15 mouse cellular contexts compared by ENCODE assay signal in the genomic region with DNA sequence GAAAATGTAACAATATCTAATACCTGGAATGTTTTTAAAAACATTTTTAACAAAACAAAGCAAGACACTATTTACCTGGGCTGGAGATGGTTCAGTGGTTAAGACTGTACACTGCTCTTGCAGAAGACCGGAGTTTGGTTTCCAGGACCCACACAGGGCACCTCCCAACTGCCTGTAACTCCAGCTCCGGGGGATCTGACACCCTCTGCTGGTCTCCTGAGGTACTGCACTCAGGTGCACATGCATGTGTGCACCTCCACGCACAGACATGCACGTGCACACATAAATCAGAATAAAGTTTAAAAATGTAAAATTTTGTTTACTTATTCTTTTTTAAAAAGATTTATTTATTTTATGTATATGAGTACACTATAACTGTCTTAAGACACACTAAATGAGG.
A peak's percentile ranks its signal among the peaks of the same experiment; 100 is the strongest.
DNase-seq lines count a peak whose midpoint lies in the region; ATAC-seq and TF ChIP-seq lines count a peak whose summit lies in the region.
"Had no signal": no experiment of that assay in that cellular context is flagged by ENCODE, and none has a peak within 500 bp of the region (broad histone marks: within the 10 kb centered on the region; RNA-seq: fewer than 3 reads in every experiment).

No protein-coding gene starts in this region.

- TF ChIP-seq EP300 in heart, postnatal 0 days (IDR thresholded peaks at IDR 0.05; ENCODE audit: low read depth) = no peak
- no peak for TF ChIP-seq EP300 in liver, embryonic 14.5 days (IDR thresholded peaks at IDR 0.05; ENCODE audit: low read depth)

- no peaks in the 10 kb centered on the region for H3K4me1 ChIP-seq in heart, postnatal 0 days (ENCODE audit: control insufficient read depth, insufficient read depth)
- no peaks in the 10 kb centered on the region for H3K4me1 ChIP-seq in liver, embryonic 14.5 days (replicated peaks; ENCODE audit: control insufficient read depth in 2 of 2, insufficient read depth in 2 of 2, low read length in 1 of 2)
- H3K4me1 ChIP-seq in liver, embryonic 12.5 days = no peaks in the 10 kb centered on the region; the same call in 1 of the 2 replicates
- peaks cover 9% of the 10 kb centered on the region for H3K4me1 ChIP-seq in E14TG2a.4 (replicated peaks; ENCODE audit: low read depth, low read length)
- H3K4me1 ChIP-seq: heart, embryonic 12.5 days; stomach, embryonic 15.5 days had no signal

- no peak overlapping the region for H3K4me3 ChIP-seq in heart, postnatal 0 days (ENCODE audit: low read depth, low read length)
- no peak overlapping the region for H3K4me3 ChIP-seq in liver, embryonic 14.5 days (ENCODE audit: insufficient read depth in 1 of 2, low read depth in 2 of 2, low read length in 2 of 2)
- no peak overlapping the region for H3K4me3 ChIP-seq in liver, embryonic 12.5 days
- no peak overlapping the region for H3K4me3 ChIP-seq in E14TG2a.4 (replicated peaks; ENCODE audit: low read length)
- H3K4me3 ChIP-seq in gastrocnemius, adult 2 months = no peak overlapping the region
- H3K4me3 ChIP-seq: heart, embryonic 12.5 days; stomach, embryonic 15.5 days had no signal

- ATAC-seq in heart, postnatal 0 days (ENCODE audit: insufficient read depth, low read depth) = no peak
- no peak for ATAC-seq in liver, embryonic 14.5 days (ENCODE audit: insufficient read depth)
- no peak for ATAC-seq in liver, embryonic 12.5 days

- no peak overlapping the region for H3K4me2 ChIP-seq in heart, postnatal 0 days (ENCODE audit: low read depth, low read length)
- no peak overlapping the region for H3K4me2 ChIP-seq in liver, embryonic 14.5 days (ENCODE audit: low read depth)
- no peak overlapping the region for H3K4me2 ChIP-seq in liver, embryonic 12.5 days
- H3K4me2 ChIP-seq: heart, embryonic 12.5 days; stomach, embryonic 15.5 days had no signal

- no peaks in the 10 kb centered on the region; the same call in 1 of the 2 replicates for H3K9me3 ChIP-seq in heart, postnatal 0 days (replicated peaks; ENCODE audit: control insufficient read depth, low read length)
- H3K9me3 ChIP-seq in liver, embryonic 14.5 days (ENCODE audit: control insufficient read depth, low read length) = no peaks in the 10 kb centered on the region
- no peaks in the 10 kb centered on the region for H3K9me3 ChIP-seq in liver, embryonic 12.5 days (replicated peaks)
- H3K9me3 ChIP-seq in E14TG2a.4 (ENCODE audit: low read length) = no peaks in the 10 kb centered on the region
- H3K9me3 ChIP-seq: stomach, embryonic 15.5 days had no signal

- 79% methylated on average over 4 of the region's 4 CpGs for WGBS in heart, postnatal 0 days
- WGBS in liver, embryonic 14.5 days (ENCODE audit: insufficient replicate concordance) = 56% methylated on average over 4 of the region's 4 CpGs
- WGBS in liver, embryonic 12.5 days (ENCODE audit: insufficient replicate concordance) = 69% methylated on average over 4 of the region's 4 CpGs

- no peak for DNase-seq in heart, postnatal 0 days (ENCODE audit: low spot score)
- DNase-seq in heart, adult 18-20 months = no peak
- no peak for DNase-seq in liver, embryonic 14.5 days (ENCODE audit: low read depth in 3 of 3, low spot score in 3 of 3)
- peak; percentile 49 for DNase-seq in WW6 (ENCODE audit: low read depth, low spot score)
- no peak for DNase-seq in retina, postnatal 1 day
- no peak for DNase-seq in gastrocnemius, adult 2 months
- DNase-seq: cerebellum, postnatal 36 days; gastrocnemius, postnatal 25 days; heart, postnatal 4 days; kidney, postnatal 10 days had no signal

- no peaks in the 10 kb centered on the region for H3K36me3 ChIP-seq in heart, postnatal 0 days (replicated peaks; ENCODE audit: control insufficient read depth, insufficient read depth, low read length)
- no peaks in the 10 kb centered on the region for H3K36me3 ChIP-seq in liver, embryonic 14.5 days (replicated peaks; ENCODE audit: control insufficient read depth, insufficient read depth, low read depth)
- no peaks in the 10 kb centered on the region for H3K36me3 ChIP-seq in liver, embryonic 12.5 days
- no peaks in the 10 kb centered on the region for H3K36me3 ChIP-seq in E14TG2a.4 (ENCODE audit: insufficient read depth, low read length)
- H3K36me3 ChIP-seq: G1E; heart, embryonic 12.5 days; stomach, embryonic 15.5 days had no signal

- intact Hi-C loops in gastrocnemius, adult 2 months (cut with DNase I) = no loop called here

- no peak overlapping the region for H3K9ac ChIP-seq in heart, postnatal 0 days (replicated peaks; ENCODE audit: low read depth, low read length)
- no peak overlapping the region for H3K9ac ChIP-seq in liver, embryonic 14.5 days (replicated peaks)
- H3K9ac ChIP-seq in liver, embryonic 12.5 days = no peak overlapping the region
- H3K9ac ChIP-seq: heart, embryonic 12.5 days; stomach, embryonic 15.5 days had no signal

- 0 out of 2 replicates have a peak, but pooled peaks have one; percentile 6 for TF ChIP-seq CTCF in heart, postnatal 0 days (IDR thresholded peaks at IDR 0.05; ENCODE audit: low read depth)
- peak; percentile 66 for TF ChIP-seq CTCF in liver, embryonic 14.5 days (IDR thresholded peaks at IDR 0.05; ENCODE audit: low read depth)
- peak; percentile 93 for TF ChIP-seq CTCF in E14TG2a.4 (conservative IDR thresholded peaks at IDR 0.05; ENCODE audit: low read length)
- TF ChIP-seq CTCF in gastrocnemius, adult 2 months (IDR thresholded peaks at IDR 0.05) = no peak; the same call in 1 of the 2 replicates

- H3K27ac ChIP-seq in heart, postnatal 0 days (ENCODE audit: low read depth) = no peak overlapping the region
- no peak overlapping the region for H3K27ac ChIP-seq in liver, embryonic 14.5 days
- no peak overlapping the region for H3K27ac ChIP-seq in liver, embryonic 12.5 days
- H3K27ac ChIP-seq in gastrocnemius, adult 2 months = no peak overlapping the region
- H3K27ac ChIP-seq: stomach, embryonic 15.5 days had no signal

- no peaks in the 10 kb centered on the region for H3K27me3 ChIP-seq in heart, postnatal 0 days (ENCODE audit: control insufficient read depth, insufficient read depth, low read length)
- no peaks in the 10 kb centered on the region for H3K27me3 ChIP-seq in liver, embryonic 14.5 days (ENCODE audit: control insufficient read depth, insufficient read depth, low read length)
- peaks cover 11% of the 10 kb centered on the region; the same call in 1 of the 2 replicates for H3K27me3 ChIP-seq in liver, embryonic 12.5 days (replicated peaks)
- H3K27me3 ChIP-seq in E14TG2a.4 (ENCODE audit: insufficient read depth, low read length) = peaks cover 27% of the 10 kb centered on the region
- H3K27me3 ChIP-seq: stomach, embryonic 15.5 days had no signal
